Mouse (Mus musculus) liver, embryonic 14.5 days (tissue): Measurements from ENCODE around the gene Akr1c6. TPM values are rescaled to one million over a fixed set of nuclear protein-coding genes. Genes with fewer than 3 reads are reported as not detected.
A peak's percentile ranks its signal among the peaks of the same experiment; 100 is the strongest.
"Not testable (repeated sequence)": the region's sequence is repeated elsewhere in the genome, so short reads cannot be mapped to it uniquely, and the experiment has no call there.

Experiments used
- ATAC-seq: fragments of 200-750 bp; cut with Nextera tagmentation; 2 replicates; pipeline ENCODE4 v1.8.0; 2017; ENCODE audit warnings: moderate number of reproducible peaks, mild to moderate bottlenecking, moderate library complexity; ENCODE audit not compliant: insufficient read depth
- DNase-seq, 3 experiments: peaks; one replicate each; pipeline ENCODE4 v3.0.0-alpha.2; 2012 to 2013; ENCODE audit warnings: low read depth in 3 of 3, low spot score in 3 of 3
- H3K27ac ChIP-seq: fragments of 300-500 bp; sonication (generic); 2 replicates; pipeline ENCODE4 v1.5.1; 2014; ENCODE audit warnings: moderate library complexity, mild to moderate bottlenecking, control low read depth, inconsistent platforms
- H3K27me3 ChIP-seq: fragments of 300-500 bp; sonication (generic); 2 replicates; pipeline ENCODE4 v1.6.1; 2014; ENCODE audit warnings: mild to moderate bottlenecking, low read length, moderate library complexity; ENCODE audit not compliant: control insufficient read depth, insufficient read depth
- H3K36me3 ChIP-seq: fragments of 300-500 bp; sonication (generic); replicated peaks from 2 replicates; pipeline ENCODE4 v1.6.1; 2014; ENCODE audit warnings: low read depth; ENCODE audit not compliant: control insufficient read depth, insufficient read depth
- H3K4me1 ChIP-seq, 2 experiments: fragments of 200-500 bp in 1 of 2; fragments of 300-500 bp in 1 of 2; sonication (generic) in 1 of 2; replicated peaks; 2 replicates each; pipeline ENCODE4 v1.6.1; 2012 to 2014; ENCODE audit warnings: antibody characterized with exemption in 1 of 2, inconsistent platforms in 1 of 2, low read length in 1 of 2; ENCODE audit not compliant: control insufficient read depth in 2 of 2, insufficient read depth in 2 of 2
- H3K4me2 ChIP-seq: fragments of 300-500 bp; sonication (generic); 2 replicates; pipeline ENCODE4 v1.6.1; 2014; ENCODE audit warnings: low read depth, mild to moderate bottlenecking, control low read depth, moderate library complexity
- H3K4me3 ChIP-seq, 2 experiments: fragments of 200-500 bp in 1 of 2; fragments of 300-500 bp in 1 of 2; sonication (generic) in 1 of 2; 2 replicates each; pipeline ENCODE4 v1.5.1; 2012 to 2014; ENCODE audit warnings: low read depth in 2 of 2, low read length in 2 of 2, mild to moderate bottlenecking in 2 of 2, control low read depth in 1 of 2, inconsistent platforms in 1 of 2, moderate library complexity in 1 of 2; ENCODE audit not compliant: insufficient read depth in 1 of 2
- H3K9ac ChIP-seq: fragments of 300-500 bp; sonication (generic); replicated peaks from 2 replicates; pipeline ENCODE4 v1.6.1; 2014; ENCODE audit warnings: mild to moderate bottlenecking, control low read depth, moderate library complexity
- H3K9me3 ChIP-seq: fragments of 300-500 bp; sonication (generic); 2 replicates; pipeline ENCODE4 v1.6.1; 2016; ENCODE audit warnings: low read length, mixed read lengths; ENCODE audit not compliant: control insufficient read depth
- CTCF ChIP-seq: IDR thresholded peaks from 2 replicates; pipeline ENCODE4 v1.5.1; 2016; ENCODE audit warnings: antibody characterized with exemption, low read depth, control low read depth
- EP300 ChIP-seq: IDR thresholded peaks from 2 replicates; pipeline ENCODE4 v1.6.1; 2016; ENCODE audit warnings: antibody characterized with exemption, low read depth
- whole genome bisulfite sequencing: fragments of 180-500 bp; shearing (Covaris S2); extraction: QIAGEN DNeasy Blood & Tissue Kit; methylation state at CpG from one replicate; pipeline ENCODE4 v1.1.7; 2014; ENCODE audit not compliant: insufficient replicate concordance; 5-methylcytosine and 5-hydroxymethylcytosine counted together
- polyA plus RNA-seq, 2 experiments: library from polyadenylated mRNA; depleted of rRNA in 1 of 2; stranded (reverse) in 1 of 2; unstranded in 1 of 2; fragments of >200 nt; fragmentation: Nextera tagmentation in 1 of 2; extraction: Ambion mirVana in 1 of 2; gene quantifications; 2 replicates each; pipeline versions ENCODE4 v1.2.1 to v1.2.3; 2012 to 2014

The Akr1c6 gene
- polyA plus RNA-seq (2012; rRNA removed) (0.37 and 0.75 TPM in 2 replicates), polyA plus RNA-seq (2014; fragmentation: Nextera tagmentation; extraction: Ambion mirVana) (1.5 and 1.8 TPM in 2 replicates)

GRCm38 (mm10) chr13:4434006-4434405 lies at the start of gene Akr1c6:
Akr1c6 (plus strand) TSS chr13:4434306.
- Histone ChIP-seq H3K9ac (no peak within 1 kb of the TSS), H3K4me3 (no peak within 1 kb of the TSS), H3K27me3 (no peaks in the 10 kb centered on the region), H3K36me3 (no peaks in the 10 kb centered on the region), H3K27ac (no peak within 1 kb of the TSS), H3K4me1 (no peaks in the 10 kb centered on the region), H3K4me2 (no peak within 1 kb of the TSS), H3K9me3 (no peaks in the 10 kb centered on the region)
- no peak for DNase-seq
- TF ChIP-seq CTCF (no peak), EP300 (no peak)
- ATAC-seq: no peak

DNA sequence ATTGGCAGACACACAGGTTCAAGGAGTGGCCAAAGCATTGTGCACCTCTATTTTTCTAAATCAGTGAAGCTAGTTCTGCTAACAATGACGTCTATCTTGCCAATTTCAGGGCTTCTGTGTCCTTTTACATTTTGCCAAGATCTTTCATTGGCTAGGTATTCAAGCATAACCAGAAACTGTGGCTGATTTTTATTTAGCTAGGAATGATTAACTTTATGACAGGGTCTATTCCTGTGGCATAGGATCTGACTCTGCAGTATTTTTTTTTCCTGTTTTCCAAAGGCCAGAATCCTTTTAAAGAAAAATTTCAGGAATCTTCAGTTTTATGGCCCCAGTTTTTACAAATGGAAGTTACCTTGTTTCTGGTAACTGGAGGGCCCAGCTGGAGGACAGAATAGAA lies 49.2 kb upstream of the Akr1c6 start:
- ATAC-seq (no peak), DNase-seq (no peak)
- 28% methylated on average over 1 of the region's 1 CpGs for WGBS

GRCm38 (mm10) chr13:4385541-4385940 lies 48.6 kb upstream of the Akr1c6 start:
- no peaks in the 10 kb centered on the region for H3K4me1 ChIP-seq
- ATAC-seq (no peak), DNase-seq (no peak)
- H3K27me3 ChIP-seq: no peaks in the 10 kb centered on the region
- no peak overlapping the region for H3K9ac ChIP-seq
- H3K4me2 ChIP-seq: no peak overlapping the region
- H3K9me3 ChIP-seq: no peaks in the 10 kb centered on the region
- no peaks in the 10 kb centered on the region for H3K36me3 ChIP-seq
- H3K4me3 ChIP-seq: no peak overlapping the region
- H3K27ac ChIP-seq: no peak overlapping the region
- TF ChIP-seq EP300 (no peak), CTCF (no peak)

More for the DNA sequence above, 49.2 kb upstream of the Akr1c6 start:
- Histone ChIP-seq H3K9me3 (no peaks in the 10 kb centered on the region), H3K27ac (no peak overlapping the region), H3K9ac (no peak overlapping the region), H3K4me1 (no peaks in the 10 kb centered on the region), H3K36me3 (no peaks in the 10 kb centered on the region), H3K4me2 (no peak overlapping the region), H3K4me3 (no peak overlapping the region), H3K27me3 (no peaks in the 10 kb centered on the region)
- TF ChIP-seq CTCF: no peak
- no peak for TF ChIP-seq EP300

DNA sequence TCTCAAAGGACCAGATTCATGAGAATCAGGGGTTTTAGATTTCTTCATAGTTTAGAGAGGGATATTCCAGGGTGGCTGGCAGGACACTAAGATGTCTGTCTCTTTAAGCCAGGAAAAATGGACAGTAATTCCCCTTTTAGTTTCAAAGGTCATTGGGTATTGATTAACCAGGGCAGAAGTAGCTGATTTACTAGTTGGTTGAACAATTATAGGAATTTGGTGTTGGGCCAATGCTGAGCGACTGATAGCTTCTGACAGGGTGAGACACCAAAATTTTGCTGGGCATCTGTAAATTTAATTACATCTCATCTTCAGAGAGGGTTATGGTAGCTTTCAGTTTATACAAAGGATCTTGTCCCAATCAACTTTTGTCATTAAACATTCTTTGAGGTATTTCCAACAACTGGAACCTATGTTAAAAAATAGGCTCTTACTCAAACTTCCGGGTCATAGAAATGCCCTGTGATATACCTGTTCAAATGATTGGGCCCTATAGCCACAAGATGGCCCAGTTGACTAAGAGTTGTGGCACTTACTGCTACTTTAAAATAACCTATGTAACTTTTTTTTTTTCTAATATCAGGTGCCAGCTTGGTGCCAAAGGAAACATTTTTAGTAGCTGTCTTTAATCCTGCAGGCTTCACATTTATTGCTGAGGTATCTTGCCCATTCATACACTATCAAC lies 45.2 kb upstream of the Akr1c6 start:
- DNase-seq: peak in 1 of 3 experiments; percentile 4
- H3K9me3 ChIP-seq: no peaks in the 10 kb centered on the region
- WGBS: 40% methylated on average over 2 of the region's 2 CpGs
- TF ChIP-seq CTCF (no peak), EP300 (no peak)
- no peak overlapping the region for H3K4me3 ChIP-seq
- ATAC-seq: no peak
- H3K4me1 ChIP-seq: no peaks in the 10 kb centered on the region
- no peak overlapping the region for H3K4me2 ChIP-seq
- H3K27me3 ChIP-seq: no peaks in the 10 kb centered on the region
- H3K27ac ChIP-seq: no peak overlapping the region
- H3K36me3 ChIP-seq: no peaks in the 10 kb centered on the region
- H3K9ac ChIP-seq: no peak overlapping the region

- 29% methylated on average over 1 of the region's 1 CpGs for WGBS
- not testable (repeated sequence) for H3K27ac ChIP-seq, H3K27me3 ChIP-seq, DNase-seq, H3K4me2 ChIP-seq, H3K9ac ChIP-seq, H3K9me3 ChIP-seq, ATAC-seq, H3K36me3 ChIP-seq, H3K4me1 ChIP-seq, H3K4me3 ChIP-seq
Observed at GRCm38 (mm10) chr13:4400360-4400759, 33.7 kb upstream of the Akr1c6 start.
